27 mouse cellular contexts compared by ENCODE assay signal in genomic region chr5:100113403-100113802, GRCm38 (mm10). TPM values are rescaled to one million over a fixed set of nuclear protein-coding genes. Genes with fewer than 3 reads are reported as not detected.
DNase-seq lines count a peak whose midpoint lies in the region; ATAC-seq and TF ChIP-seq lines count a peak whose summit lies in the region.
"Had no signal": no experiment of that assay in that cellular context is flagged by ENCODE, and none has a peak within 500 bp of the region (broad histone marks: within the 10 kb centered on the region; RNA-seq: fewer than 3 reads in every experiment).

No protein-coding gene starts in this region.

- no peak overlapping the region for H3K4me2 ChIP-seq in hindbrain, embryonic 13.5 days
- no peak overlapping the region for H3K4me2 ChIP-seq in hindbrain, embryonic 11.5 days (replicated peaks; ENCODE audit: low read depth, low read length)
- H3K4me2 ChIP-seq in midbrain, embryonic 11.5 days: no peak overlapping the region
- H3K4me2 ChIP-seq in midbrain, embryonic 14.5 days (ENCODE audit: low read length): no peak overlapping the region
- no peak overlapping the region for H3K4me2 ChIP-seq in forebrain, postnatal 0 days (ENCODE audit: low read depth)
- H3K4me2 ChIP-seq: intestine, embryonic 15.5 days; kidney, embryonic 15.5 days had no signal

- no peak for TF ChIP-seq CTCF in brain, embryonic 14.5 days (IDR thresholded peaks at IDR 0.05; ENCODE audit: borderline replicate concordance, extremely low read depth, insufficient read depth, insufficient read length)
- no peak for TF ChIP-seq CTCF in forebrain, postnatal 0 days (IDR thresholded peaks at IDR 0.05; ENCODE audit: low read depth)

- no peak for DNase-seq in hindbrain, embryonic 11.5 days (ENCODE audit: low spot score)
- peak; percentile 69 for DNase-seq in midbrain, embryonic 11.5 days (ENCODE audit: low spot score, missing footprints)
- no peak for DNase-seq in midbrain, embryonic 14.5 days
- DNase-seq in brain, embryonic 14.5 days (ENCODE audit: low read depth): peak; percentile 72
- DNase-seq in forebrain, postnatal 0 days: peak; percentile 57
- no peak for DNase-seq in ovary, postnatal 14 days (ENCODE audit: low spot score)
- no peak for DNase-seq in liver
- DNase-seq: adrenal gland, postnatal 25 days; B cell, adult 2 months; cerebellum, adult 18-20 months; gastrocnemius, postnatal 10 days; heart, adult 18-20 months; heart, postnatal 36 days; liver, postnatal 0 days; lung, postnatal 10 days; right cerebral cortex, postnatal 14 days; spleen, adult 18-20 months; thymus, adult 18-20 months; thymus, postnatal 4 days had no signal

- ATAC-seq in hindbrain, embryonic 13.5 days (ENCODE audit: low FRiP score): no peak
- ATAC-seq in hindbrain, embryonic 11.5 days (ENCODE audit: low FRiP score): no peak
- no peak for ATAC-seq in midbrain, embryonic 11.5 days (ENCODE audit: low FRiP score)
- no peak for ATAC-seq in midbrain, embryonic 14.5 days (ENCODE audit: low FRiP score, low TSS enrichment)
- no peak; the same call in 1 of the 2 replicates for ATAC-seq in forebrain, postnatal 0 days
- ATAC-seq: intestine, embryonic 15.5 days; liver, postnatal 0 days; midbrain, embryonic 16.5 days had no signal

- peak overlapping the region; percentile 41 for H3K27ac ChIP-seq in hindbrain, embryonic 13.5 days
- H3K27ac ChIP-seq in hindbrain, embryonic 11.5 days (ENCODE audit: low read depth, low read length): no peak overlapping the region
- no peak overlapping the region; the same call in 1 of the 2 replicates for H3K27ac ChIP-seq in midbrain, embryonic 11.5 days (ENCODE audit: low read depth, low read length)
- no peak overlapping the region for H3K27ac ChIP-seq in midbrain, embryonic 14.5 days (replicated peaks; ENCODE audit: low read depth, low read length)
- H3K27ac ChIP-seq in forebrain, postnatal 0 days (ENCODE audit: low read depth, low read length): peak overlapping the region; percentile 69
- H3K27ac ChIP-seq: embryonic facial prominence, embryonic 10.5 days; intestine, embryonic 15.5 days; kidney, embryonic 15.5 days had no signal

- H3K36me3 ChIP-seq in hindbrain, embryonic 13.5 days: no peaks in the 10 kb centered on the region
- H3K36me3 ChIP-seq in hindbrain, embryonic 11.5 days (ENCODE audit: control insufficient read depth, insufficient read depth, low read length): no peaks in the 10 kb centered on the region
- no peaks in the 10 kb centered on the region for H3K36me3 ChIP-seq in midbrain, embryonic 11.5 days (ENCODE audit: control insufficient read depth, insufficient read depth, low read length)
- no peaks in the 10 kb centered on the region for H3K36me3 ChIP-seq in midbrain, embryonic 14.5 days (ENCODE audit: control insufficient read depth, insufficient read depth, low read length)
- no peaks in the 10 kb centered on the region for H3K36me3 ChIP-seq in forebrain, postnatal 0 days (ENCODE audit: insufficient read depth)
- H3K36me3 ChIP-seq: embryonic facial prominence, embryonic 10.5 days; intestine, embryonic 15.5 days; kidney, embryonic 15.5 days had no signal

- no peaks in the 10 kb centered on the region for H3K27me3 ChIP-seq in hindbrain, embryonic 13.5 days
- H3K27me3 ChIP-seq in hindbrain, embryonic 11.5 days (ENCODE audit: control insufficient read depth, insufficient read depth, low read length): no peaks in the 10 kb centered on the region
- H3K27me3 ChIP-seq in midbrain, embryonic 11.5 days (ENCODE audit: control insufficient read depth, insufficient read depth, low read length): no peaks in the 10 kb centered on the region
- H3K27me3 ChIP-seq in midbrain, embryonic 14.5 days (ENCODE audit: control insufficient read depth, insufficient read depth, low read length): no peaks in the 10 kb centered on the region
- no peaks in the 10 kb centered on the region for H3K27me3 ChIP-seq in forebrain, postnatal 0 days (ENCODE audit: insufficient read depth, low read length)
- H3K27me3 ChIP-seq: intestine, embryonic 15.5 days had no signal

- peaks cover 30% of the 10 kb centered on the region for H3K4me1 ChIP-seq in hindbrain, embryonic 13.5 days (replicated peaks)
- no peaks in the 10 kb centered on the region for H3K4me1 ChIP-seq in hindbrain, embryonic 11.5 days (replicated peaks; ENCODE audit: control insufficient read depth, insufficient read depth, low read length)
- no peaks in the 10 kb centered on the region; the same call in 1 of the 2 replicates for H3K4me1 ChIP-seq in midbrain, embryonic 11.5 days (ENCODE audit: control insufficient read depth, insufficient read depth, low read length)
- H3K4me1 ChIP-seq in midbrain, embryonic 14.5 days (ENCODE audit: control insufficient read depth, insufficient read depth, low read length): no peaks in the 10 kb centered on the region
- peaks cover 9% of the 10 kb centered on the region; the same call in 1 of the 2 replicates for H3K4me1 ChIP-seq in forebrain, postnatal 0 days (ENCODE audit: insufficient read depth)
- H3K4me1 ChIP-seq: intestine, embryonic 15.5 days had no signal

- H3K9me3 ChIP-seq in hindbrain, embryonic 13.5 days: no peaks in the 10 kb centered on the region
- no peaks in the 10 kb centered on the region for H3K9me3 ChIP-seq in hindbrain, embryonic 11.5 days (ENCODE audit: control insufficient read depth, low read length)
- H3K9me3 ChIP-seq in midbrain, embryonic 11.5 days (ENCODE audit: control insufficient read depth, low read length): no peaks in the 10 kb centered on the region
- H3K9me3 ChIP-seq in midbrain, embryonic 14.5 days (ENCODE audit: control insufficient read depth, low read length): no peaks in the 10 kb centered on the region
- no peaks in the 10 kb centered on the region for H3K9me3 ChIP-seq in forebrain, postnatal 0 days (ENCODE audit: low read length)
- H3K9me3 ChIP-seq: embryonic facial prominence, embryonic 10.5 days; intestine, embryonic 15.5 days; kidney, embryonic 15.5 days had no signal

- TF ChIP-seq POLR2A in brain, embryonic 14.5 days (IDR thresholded peaks at IDR 0.05; ENCODE audit: borderline replicate concordance, extremely low read depth, insufficient read depth, insufficient read length, poor library complexity, severe bottlenecking): no peak

- H3K9ac ChIP-seq in hindbrain, embryonic 13.5 days: no peak overlapping the region
- H3K9ac ChIP-seq in hindbrain, embryonic 11.5 days (ENCODE audit: low read depth, low read length): no peak overlapping the region
- no peak overlapping the region for H3K9ac ChIP-seq in midbrain, embryonic 11.5 days (ENCODE audit: low read length)
- no peak overlapping the region for H3K9ac ChIP-seq in midbrain, embryonic 14.5 days (replicated peaks; ENCODE audit: low read length)
- no peak overlapping the region for H3K9ac ChIP-seq in forebrain, postnatal 0 days
- H3K9ac ChIP-seq: intestine, embryonic 15.5 days; kidney, embryonic 15.5 days; liver, postnatal 0 days had no signal

- no peak overlapping the region for H3K4me3 ChIP-seq in hindbrain, embryonic 13.5 days
- H3K4me3 ChIP-seq in hindbrain, embryonic 11.5 days (ENCODE audit: low read depth, low read length): no peak overlapping the region
- H3K4me3 ChIP-seq in midbrain, embryonic 11.5 days (ENCODE audit: low read depth, low read length): no peak overlapping the region
- no peak overlapping the region for H3K4me3 ChIP-seq in midbrain, embryonic 14.5 days (replicated peaks; ENCODE audit: low read depth, low read length)
- no peak overlapping the region for H3K4me3 ChIP-seq in forebrain, postnatal 0 days (ENCODE audit: low read depth, low read length)
- H3K4me3 ChIP-seq: embryonic facial prominence, embryonic 10.5 days; intestine, embryonic 15.5 days; kidney, embryonic 15.5 days had no signal

- 31% methylated on average over 5 of the region's 5 CpGs for WGBS in hindbrain, embryonic 13.5 days
- 37% methylated on average over 5 of the region's 5 CpGs for WGBS in hindbrain, embryonic 11.5 days
- WGBS in midbrain, embryonic 11.5 days: 66% methylated on average over 5 of the region's 5 CpGs
- 46% methylated on average over 5 of the region's 5 CpGs for whole genome bisulfite sequencing in midbrain, embryonic 14.5 days
- WGBS in forebrain, postnatal 0 days: 27% methylated on average over 5 of the region's 5 CpGs

RNA-seq across cellular contexts. Expression of gene Tmem150c, which starts 46.2 kb away (rescaled TPM):
- polyA plus RNA-seq in hindbrain, embryonic 13.5 days (2015; fragmentation: Nextera tagmentation; extraction: Ambion mirVana): 19.4 and 19.6 TPM in 2 replicates
- polyA plus RNA-seq in hindbrain, embryonic 11.5 days (2014; fragmentation: Nextera tagmentation; extraction: Ambion mirVana): 3.1 and 3.6 TPM in 2 replicates
- polyA plus RNA-seq in midbrain, embryonic 11.5 days (2014; fragmentation: Nextera tagmentation; extraction: Ambion mirVana): 3.0 TPM in 2 replicates
- 20.0 and 23.6 TPM in 2 replicates for polyA plus RNA-seq in midbrain, embryonic 14.5 days (2014; fragmentation: Nextera tagmentation; extraction: Ambion mirVana)
- 14.3 and 23.2 TPM in 2 replicates for polyA plus RNA-seq in brain, embryonic 14.5 days (2012; rRNA removed)
- total RNA-seq in forebrain, postnatal 0 days (2014; rRNA removed): 76.1 and 86.1 TPM in 2 replicates
- 44.0 and 60.6 TPM in 2 replicates for polyA plus RNA-seq in forebrain, postnatal 0 days (2015; fragmentation: Nextera tagmentation; extraction: Ambion mirVana)
- total RNA-seq: common myeloid progenitor, adult 5-6 weeks; liver, adult 2 months; megakaryocyte, adult 5-6 weeks had no signal

Comparison
In these comparisons a context has a peak if more than half of its experiments do, and no peak if none do; other contexts are left out.
1. H3K27ac ChIP-seq: peak in hindbrain, embryonic 13.5 days (single experiment) and forebrain, postnatal 0 days (single experiment); none in hindbrain, embryonic 11.5 days (single experiment), midbrain, embryonic 11.5 days (single experiment) and midbrain, embryonic 14.5 days (single experiment).
2. DNase-seq: peak in midbrain, embryonic 11.5 days (single experiment), brain, embryonic 14.5 days (single experiment) and forebrain, postnatal 0 days (single experiment); none in hindbrain, embryonic 11.5 days (single experiment), midbrain, embryonic 14.5 days (single experiment), ovary, postnatal 14 days (single experiment) and liver (single experiment).